Mouse (Mus musculus) hindbrain, embryonic 11.5 days (tissue): ENCODE measurements around the gene Nrd1. TPM values are rescaled to one million over a fixed set of nuclear protein-coding genes. Genes with fewer than 3 reads are reported as not detected.

Experiments used
- ATAC-seq: fragments of 200-750 bp; cut with Nextera tagmentation; 2 replicates; pipeline ENCODE4 v1.8.0; 2017; ENCODE audit warnings: mild to moderate bottlenecking, moderate TSS enrichment, moderate library complexity; ENCODE audit not compliant: low FRiP score
- DNase-seq: peaks from one replicate; pipeline ENCODE4 v3.0.0-alpha.2; 2015; ENCODE audit warnings: low spot score
- H3K27ac ChIP-seq: fragments of 300-500 bp; sonication (generic); 2 replicates; pipeline ENCODE4 v1.5.1; 2014; ENCODE audit warnings: mild to moderate bottlenecking, low read depth, low read length
- H3K27me3 ChIP-seq: fragments of 300-500 bp; sonication (generic); 2 replicates; pipeline ENCODE4 v1.6.1; 2014; ENCODE audit warnings: mild to moderate bottlenecking, low read length, moderate library complexity, mixed read lengths; ENCODE audit not compliant: control insufficient read depth, insufficient read depth
- H3K36me3 ChIP-seq: fragments of 300-500 bp; sonication (generic); 2 replicates; pipeline ENCODE4 v1.6.1; 2014; ENCODE audit warnings: mild to moderate bottlenecking, low read length, moderate library complexity, mixed read lengths; ENCODE audit not compliant: control insufficient read depth, insufficient read depth
- H3K4me1 ChIP-seq: fragments of 300-500 bp; sonication (generic); replicated peaks from 2 replicates; pipeline ENCODE4 v1.6.1; 2014; ENCODE audit warnings: low read length, mixed read lengths; ENCODE audit not compliant: control insufficient read depth, insufficient read depth
- H3K4me2 ChIP-seq: fragments of 300-500 bp; sonication (generic); replicated peaks from 2 replicates; pipeline ENCODE4 v1.6.1; 2014; ENCODE audit warnings: mild to moderate bottlenecking, low read depth, low read length
- H3K4me3 ChIP-seq: fragments of 300-500 bp; sonication (generic); 2 replicates; pipeline ENCODE4 v1.5.1; 2014; ENCODE audit warnings: low read depth, low read length
- H3K9ac ChIP-seq: fragments of 300-500 bp; sonication (generic); 2 replicates; pipeline ENCODE4 v1.6.1; 2014; ENCODE audit warnings: low read depth, low read length
- H3K9me3 ChIP-seq: fragments of 300-500 bp; sonication (generic); 2 replicates; pipeline ENCODE4 v1.6.1; 2016; ENCODE audit warnings: low read length; ENCODE audit not compliant: control insufficient read depth
- WGBS: fragments of 180-500 bp; shearing (Covaris S2); extraction: QIAGEN DNeasy Blood & Tissue Kit; methylation state at CpG from one replicate; pipeline ENCODE4 v1.1.7; 2014; 5-methylcytosine and 5-hydroxymethylcytosine counted together
- polyA plus RNA-seq: library from polyadenylated mRNA; unstranded; fragments of >200 nt; fragmentation: Nextera tagmentation; extraction: Ambion mirVana; gene quantifications from 2 replicates; pipeline ENCODE4 v1.2.1, GENCODE M21; 2014

The Nrd1 gene
- polyA plus RNA-seq, 1 experiment from 2014 or later, result 82.5 TPM

DNA sequence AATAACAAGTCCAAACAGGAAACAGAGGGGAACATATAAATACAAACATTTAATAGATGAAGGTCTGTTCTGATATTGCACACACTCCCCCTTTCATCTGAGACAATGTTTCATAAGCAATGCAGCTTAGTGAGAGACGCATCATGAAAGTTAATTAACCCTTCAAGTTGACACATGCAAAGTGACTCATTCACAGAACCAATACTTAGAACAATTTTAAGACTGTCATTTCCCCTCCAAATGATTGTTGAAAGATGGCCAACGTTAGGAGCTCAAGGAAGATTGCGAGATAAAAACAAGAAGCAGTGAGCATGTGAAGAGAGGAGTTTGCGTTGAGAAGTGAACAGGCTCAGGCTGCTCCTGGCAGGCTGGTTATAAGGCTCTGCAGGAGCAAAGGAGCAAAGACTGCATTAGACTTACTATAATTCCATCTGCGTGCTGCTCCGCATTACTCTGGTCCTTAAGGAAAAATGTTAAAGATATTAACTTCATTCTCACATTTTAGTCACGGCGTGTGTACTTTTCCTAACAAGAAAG, 90.9 kb downstream of the Nrd1 start:
- Histone ChIP-seq H3K27me3 (no peaks in the 10 kb centered on the region), H3K4me1 (no peaks in the 10 kb centered on the region), H3K36me3 (no peaks in the 10 kb centered on the region), H3K9me3 (no peaks in the 10 kb centered on the region), H3K4me3 (no peak overlapping the region), H3K4me2 (no peak overlapping the region), H3K27ac (no peak overlapping the region), H3K9ac (no peak overlapping the region)
- ATAC-seq (no peak), DNase-seq (no peak)
- 95% methylated on average over 8 of the region's 8 CpGs for WGBS

DNA sequence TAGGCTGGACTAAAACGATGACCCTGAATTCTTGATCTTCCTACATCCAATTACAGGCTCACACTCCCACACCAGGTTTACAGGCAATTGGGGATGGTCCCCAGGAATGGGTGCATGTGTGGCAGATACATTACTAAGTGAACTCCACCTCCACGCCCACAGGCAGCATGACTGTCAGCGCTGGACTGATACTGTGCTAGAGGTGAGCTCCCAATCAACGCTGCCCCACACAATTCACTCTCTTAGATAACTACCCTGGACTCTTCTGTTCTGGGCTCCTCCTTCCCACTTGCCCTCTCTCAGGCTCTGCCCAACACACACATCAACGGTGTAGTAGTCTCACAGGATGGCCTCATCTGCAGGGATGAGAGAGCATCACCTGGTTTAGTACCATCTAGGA, 91.9 kb downstream of the Nrd1 start:
- no peak overlapping the region for H3K9ac ChIP-seq
- no peaks in the 10 kb centered on the region for H3K4me1 ChIP-seq
- no peaks in the 10 kb centered on the region for H3K9me3 ChIP-seq
- H3K36me3 ChIP-seq, result no peaks in the 10 kb centered on the region
- WGBS, result 90% methylated on average over 5 of the region's 5 CpGs
- no peak overlapping the region for H3K4me2 ChIP-seq
- no peaks in the 10 kb centered on the region for H3K27me3 ChIP-seq
- DNase-seq, result no peak
- no peak overlapping the region for H3K27ac ChIP-seq
- H3K4me3 ChIP-seq, result no peak overlapping the region
- ATAC-seq, result no peak

DNA sequence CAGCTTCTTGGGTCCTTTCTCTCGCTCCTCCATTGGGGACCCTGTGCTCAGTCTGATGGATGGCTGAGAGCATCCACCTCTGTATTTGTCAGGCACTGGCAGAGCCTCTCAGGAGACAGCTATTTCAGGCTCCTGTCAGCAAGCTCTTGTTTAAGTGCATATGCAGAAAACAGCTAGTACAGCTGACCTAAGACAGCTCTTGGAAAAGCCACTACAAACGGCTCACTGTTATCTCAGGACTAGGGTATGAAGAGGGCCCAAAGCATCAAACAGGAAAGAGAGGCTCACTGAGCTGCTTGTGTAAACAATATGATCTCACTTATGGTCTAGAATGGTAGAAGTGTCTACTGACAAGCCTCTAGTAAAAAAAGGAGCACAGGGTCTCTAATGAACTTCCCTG, 93.8 kb downstream of the Nrd1 start:
- ATAC-seq (no peak), DNase-seq (no peak)
- H3K4me1 ChIP-seq, result no peaks in the 10 kb centered on the region
- H3K36me3 ChIP-seq, result no peaks in the 10 kb centered on the region
- WGBS, result 72% methylated on average over 2 of the region's 2 CpGs
- H3K27me3 ChIP-seq, result no peaks in the 10 kb centered on the region
- H3K9me3 ChIP-seq, result no peaks in the 10 kb centered on the region
- no peak overlapping the region for H3K27ac ChIP-seq
- no peak overlapping the region for H3K9ac ChIP-seq
- H3K4me3 ChIP-seq, result no peak overlapping the region
- no peak overlapping the region for H3K4me2 ChIP-seq

DNA sequence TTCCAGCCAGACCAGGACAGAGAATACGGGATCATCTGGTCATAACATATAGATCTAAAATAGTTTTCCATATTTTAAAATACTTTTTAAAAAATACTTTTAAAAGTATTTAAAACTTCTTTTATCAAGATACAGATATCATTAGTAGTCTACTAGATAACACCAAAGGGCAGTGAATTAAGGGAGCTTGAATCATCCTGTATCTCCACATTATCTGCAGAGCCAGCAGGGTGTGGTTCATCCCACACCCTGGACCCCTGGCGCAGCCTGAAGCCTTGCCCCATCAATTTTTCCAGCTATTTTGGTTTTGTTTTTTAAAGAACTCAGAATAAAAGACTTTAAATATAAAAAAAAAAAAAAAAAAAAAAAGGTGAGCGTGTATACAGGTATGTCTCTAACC, 98.4 kb downstream of the Nrd1 start:
- Histone ChIP-seq H3K27ac (no peak overlapping the region), H3K4me1 (no peaks in the 10 kb centered on the region), H3K4me3 (no peak overlapping the region), H3K9me3 (no peaks in the 10 kb centered on the region), H3K27me3 (no peaks in the 10 kb centered on the region), H3K9ac (no peak overlapping the region), H3K4me2 (no peak overlapping the region), H3K36me3 (no peaks in the 10 kb centered on the region)
- WGBS, result 99% methylated on average over 3 of the region's 3 CpGs
- no peak for ATAC-seq
- DNase-seq, result no peak

DNA sequence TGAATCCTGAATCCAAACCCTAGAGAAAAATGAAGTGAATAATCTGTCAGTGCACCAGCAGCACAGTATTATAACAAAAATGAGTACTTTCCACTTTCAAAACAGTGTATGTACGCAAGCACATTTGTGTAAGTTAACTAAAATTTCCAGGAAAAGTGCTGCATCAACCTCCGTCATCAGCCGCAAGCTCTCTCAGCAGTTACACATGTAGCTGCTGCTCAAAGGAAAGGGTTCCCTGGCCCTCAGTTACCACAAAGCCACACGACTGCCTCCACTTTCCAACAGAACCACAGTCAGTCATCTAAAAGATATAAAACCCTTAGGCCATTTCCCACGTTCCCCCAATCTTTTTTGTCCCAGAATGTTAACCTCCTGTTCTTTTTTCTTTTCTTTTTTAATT, 102.1 kb downstream of the Nrd1 start:
- no peaks in the 10 kb centered on the region for H3K4me1 ChIP-seq
- ATAC-seq (no peak), DNase-seq (no peak)
- no peaks in the 10 kb centered on the region for H3K9me3 ChIP-seq
- 87% methylated on average over 5 of the region's 5 CpGs for WGBS
- no peak overlapping the region for H3K4me2 ChIP-seq
- no peak overlapping the region for H3K4me3 ChIP-seq
- no peaks in the 10 kb centered on the region for H3K36me3 ChIP-seq
- no peak overlapping the region for H3K9ac ChIP-seq
- H3K27me3 ChIP-seq, result no peaks in the 10 kb centered on the region
- no peak overlapping the region for H3K27ac ChIP-seq

DNA sequence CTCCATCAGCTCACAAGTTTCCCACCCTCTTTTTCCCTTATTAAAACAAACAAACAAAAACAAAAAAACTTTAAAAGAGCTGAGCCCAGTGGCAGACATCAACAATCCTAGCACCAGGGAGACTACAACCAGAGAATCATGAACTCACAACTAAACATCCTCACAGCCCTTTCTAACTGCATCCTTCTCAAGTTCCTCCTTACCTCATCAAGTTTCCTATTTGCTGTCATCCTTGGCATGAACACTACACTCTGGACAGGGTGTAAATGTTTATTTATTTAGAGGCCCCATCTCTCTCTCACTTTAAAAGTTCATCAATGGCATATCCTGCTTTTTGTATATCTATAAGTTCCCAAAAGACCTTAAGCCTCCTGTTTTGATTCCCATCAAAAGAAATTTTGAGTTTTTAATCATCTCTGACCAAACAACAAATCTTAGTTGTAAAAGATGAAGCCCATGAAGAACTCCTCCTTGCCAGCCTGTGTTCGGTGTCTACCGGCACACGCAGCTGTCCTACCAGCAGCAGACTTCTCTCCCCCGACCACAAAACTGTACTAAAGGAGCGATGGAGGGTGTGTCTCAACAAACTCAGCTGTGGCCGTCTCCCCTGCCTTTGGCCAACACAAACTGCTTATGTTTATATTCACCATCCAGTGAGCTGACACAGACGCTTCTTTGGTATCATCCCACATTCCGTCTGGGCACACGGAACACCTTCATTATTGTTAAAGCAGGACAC, 102.9 kb downstream of the Nrd1 start:
- no peak for DNase-seq
- ATAC-seq, result no peak
- Histone ChIP-seq H3K27me3 (no peaks in the 10 kb centered on the region), H3K27ac (no peak overlapping the region), H3K9ac (no peak overlapping the region), H3K4me1 (no peaks in the 10 kb centered on the region), H3K4me3 (no peak overlapping the region), H3K36me3 (no peaks in the 10 kb centered on the region), H3K4me2 (no peak overlapping the region), H3K9me3 (no peaks in the 10 kb centered on the region)
- WGBS, result 79% methylated on average over 9 of the region's 9 CpGs

DNA sequence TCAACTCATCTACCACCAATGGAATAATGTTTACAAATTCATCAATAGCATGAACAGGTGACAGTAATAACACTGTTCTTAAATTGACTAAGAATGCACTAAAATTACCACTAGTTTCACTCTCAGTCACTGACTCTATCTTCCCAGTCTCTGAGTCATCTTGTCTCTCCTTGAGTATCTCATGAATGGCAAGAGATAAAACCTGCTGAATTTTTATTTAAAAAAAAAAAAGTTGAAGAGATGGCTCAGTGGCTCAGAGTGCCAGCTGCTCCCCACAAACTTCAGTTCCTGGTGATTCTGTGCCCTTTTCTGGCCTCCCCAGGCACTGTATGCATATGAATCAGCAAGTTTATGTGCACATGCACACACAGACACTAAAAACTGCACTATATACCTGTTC, 104.8 kb downstream of the Nrd1 start:
- Histone ChIP-seq H3K27ac (no peak overlapping the region), H3K9ac (no peak overlapping the region), H3K9me3 (no peaks in the 10 kb centered on the region), H3K4me1 (no peaks in the 10 kb centered on the region), H3K4me3 (no peak overlapping the region), H3K27me3 (no peaks in the 10 kb centered on the region), H3K4me2 (no peak overlapping the region), H3K36me3 (no peaks in the 10 kb centered on the region)
- ATAC-seq (no peak), DNase-seq (no peak)

DNA sequence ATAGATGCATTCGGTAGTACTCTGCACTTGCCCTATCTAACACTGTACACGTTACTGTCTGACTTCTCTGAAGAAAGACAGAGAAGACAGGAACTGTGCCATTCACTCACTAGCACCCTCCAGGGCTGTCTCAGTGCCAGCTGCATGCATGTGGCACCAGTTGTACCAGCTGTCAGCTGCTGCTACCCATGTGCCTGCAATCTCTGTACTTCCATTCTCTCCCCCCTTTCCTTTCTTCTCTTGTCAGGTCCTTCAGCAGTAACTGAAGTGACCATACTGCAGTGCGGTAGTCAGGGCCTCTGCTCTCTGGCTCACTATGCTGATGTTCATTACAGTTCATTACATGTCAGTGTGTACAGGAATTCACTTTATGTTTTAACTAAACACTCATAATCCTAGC, 105.6 kb downstream of the Nrd1 start:
- H3K4me3 ChIP-seq, result no peak overlapping the region
- no peaks in the 10 kb centered on the region for H3K27me3 ChIP-seq
- H3K27ac ChIP-seq, result no peak overlapping the region
- no peaks in the 10 kb centered on the region for H3K4me1 ChIP-seq
- 85% methylated on average over 3 of the region's 3 CpGs for WGBS
- no peak for ATAC-seq
- no peak for DNase-seq
- H3K9ac ChIP-seq, result no peak overlapping the region
- no peaks in the 10 kb centered on the region for H3K36me3 ChIP-seq
- H3K4me2 ChIP-seq, result no peak overlapping the region
- no peaks in the 10 kb centered on the region for H3K9me3 ChIP-seq

DNA sequence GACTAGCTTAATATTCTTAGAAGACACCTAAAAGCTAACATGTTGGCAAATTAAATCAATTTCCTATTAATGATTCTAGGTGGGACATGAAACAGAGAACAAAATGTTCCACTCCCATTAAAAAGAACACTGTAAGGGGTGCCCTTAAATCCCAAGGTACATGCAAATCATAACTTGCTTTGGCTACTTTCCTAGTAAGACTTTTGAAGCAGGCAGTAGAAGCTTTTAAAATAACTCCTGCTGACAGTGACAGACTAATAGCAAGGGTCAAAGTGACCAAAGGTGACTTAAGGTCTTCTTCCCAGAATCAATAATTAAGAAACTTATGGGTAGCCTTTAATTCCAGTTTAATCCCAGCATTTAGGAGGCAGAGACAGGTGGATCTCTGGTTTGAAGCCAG, 106.1 kb downstream of the Nrd1 start:
- Histone ChIP-seq H3K9me3 (no peaks in the 10 kb centered on the region), H3K9ac (no peak overlapping the region), H3K4me3 (no peak overlapping the region), H3K36me3 (no peaks in the 10 kb centered on the region), H3K27ac (no peak overlapping the region), H3K4me2 (no peak overlapping the region), H3K4me1 (no peaks in the 10 kb centered on the region), H3K27me3 (no peaks in the 10 kb centered on the region)
- DNase-seq (no peak), ATAC-seq (no peak)
